Mouse (Mus musculus) left cerebral cortex, adult 2 months (tissue): ENCODE data around the gene Chp1. TPM values are rescaled to one million over a fixed set of nuclear protein-coding genes. Genes with fewer than 3 reads are reported as not detected.
"Not testable (repeated sequence)": the region's sequence is repeated elsewhere in the genome, so short reads cannot be mapped to it uniquely, and the experiment has no call there.

ENCODE experiments used
- DNase-seq, 2 experiments: peaks; one replicate each; pipeline ENCODE4 v3.0.0; 2021 to 2022; ENCODE audit warnings: low spot score in 2 of 2, mixed read lengths in 1 of 2; ENCODE audit errors: extremely low spot score in 1 of 2
- H3K27ac ChIP-seq: fragments of 200-600 bp; 2 replicates; pipeline ENCODE4 v1.8.1; 2022
- H3K4me3 ChIP-seq: fragments of 200-600 bp; 2 replicates; pipeline ENCODE4 v1.8.1; 2022
- CTCF ChIP-seq: fragments of 200-600 bp; IDR thresholded peaks from 2 replicates; pipeline ENCODE4 v1.8.1; 2022; ENCODE audit warnings: antibody characterized with exemption, mild to moderate bottlenecking, moderate library complexity
- intact Hi-C: fragments of 180-260 bp; cut with DNase I; formaldehyde crosslinking; loops from one replicate; pipeline ENCODE4 v1.15.1; 2025
- total RNA-seq, 2 experiments: library from RNA; stranded (reverse); gene quantifications; 2 replicates each; pipeline ENCODE4 v1.2.3; 2021

Gene Chp1
- total RNA-seq, 2 experiments from 2014 or later: 173 to 174 TPM

- DNase-seq: no peak
- H3K27ac ChIP-seq: no peak overlapping the region
Measured at GRCm38 (mm10) chr2:119603909-119604308, 56.4 kb downstream of the Chp1 start.

DNA sequence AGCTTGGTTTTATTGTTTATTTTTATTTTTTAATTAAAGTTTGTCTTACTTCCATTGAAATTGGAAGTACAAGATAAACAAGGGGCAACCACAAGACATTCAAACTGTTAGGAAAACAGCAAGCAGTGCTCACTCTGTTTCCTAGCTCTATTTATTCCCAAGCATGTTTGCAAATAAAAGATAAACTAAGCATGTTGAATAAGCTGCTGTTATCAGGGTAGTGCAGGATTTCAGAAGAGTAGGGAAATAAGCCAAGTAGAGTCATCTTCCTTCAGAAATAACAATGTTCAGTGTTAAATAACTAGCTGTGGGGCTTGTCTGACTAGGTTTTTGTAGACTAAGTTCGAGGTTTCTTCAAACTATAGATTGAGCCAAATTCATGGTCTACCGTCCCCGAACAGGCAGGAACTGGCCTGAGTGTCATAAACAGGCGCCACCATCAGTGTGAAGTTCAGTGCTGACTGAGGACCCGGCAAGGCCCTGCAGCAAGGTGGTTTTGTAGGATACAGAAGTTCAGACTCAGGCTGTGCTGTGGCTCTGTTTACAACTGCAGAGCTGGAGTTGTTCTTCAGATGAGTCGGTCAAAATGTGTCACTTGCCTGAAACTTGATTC lies 58.0 kb downstream of the Chp1 start:
- intact Hi-C loops: no loop called here
- no peak overlapping the region for H3K4me3 ChIP-seq
- no peak for TF ChIP-seq CTCF
- no peak for DNase-seq
- no peak overlapping the region for H3K27ac ChIP-seq

More at GRCm38 (mm10) chr2:119603909-119604308, 56.4 kb downstream of the Chp1 start:
- intact Hi-C loops: no loop called here
- no peak for TF ChIP-seq CTCF
- H3K4me3 ChIP-seq: no peak overlapping the region

GRCm38 (mm10) chr2:119607023-119607422 lies 59.5 kb downstream of the Chp1 start:
- DNase-seq: no peak
- intact Hi-C loops: no loop called here
- TF ChIP-seq CTCF: no peak; the same call in 1 of the 2 replicates
- H3K4me3 ChIP-seq: no peak overlapping the region
- no peak overlapping the region for H3K27ac ChIP-seq

DNA sequence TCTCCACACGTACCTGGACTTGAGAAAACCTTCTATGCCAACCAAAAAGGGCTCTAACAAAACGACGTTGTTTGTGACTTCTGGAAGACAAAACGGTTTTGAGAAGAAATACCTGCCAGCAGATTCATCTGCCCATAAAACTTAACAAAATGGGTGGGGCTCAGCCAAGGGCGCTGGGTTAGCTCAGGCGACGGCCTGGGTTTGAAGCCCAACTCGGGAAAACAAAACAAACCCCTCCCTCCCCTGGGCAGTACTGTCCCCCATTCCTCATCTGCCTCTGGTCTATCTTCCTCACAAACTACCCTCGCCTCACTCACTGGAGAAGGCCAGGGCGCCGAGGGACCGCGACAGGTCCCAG lies 70.3 kb downstream of the Chp1 start:
- DNase-seq: no peak
- peak overlapping the region; percentile 76 for H3K4me3 ChIP-seq
- no peak for TF ChIP-seq CTCF
- intact Hi-C loops: no loop called here
- no peak overlapping the region for H3K27ac ChIP-seq

GRCm38 (mm10) chr2:119618199-119618982 lies 70.9 kb downstream of the Chp1 start, which contains the start of the genes Nusap1 and Oip5:
Nusap1 (plus strand) TSS chr2:119618298.
Oip5 (minus strand) TSS chr2:119618469.
- Histone ChIP-seq H3K27ac (no peak within 1 kb of the TSS), H3K4me3 (peak within 1 kb of the TSS; percentile 76)
- no peak for TF ChIP-seq CTCF
- peak; percentile 87 for DNase-seq
- intact Hi-C loops: no loop called here

DNA sequence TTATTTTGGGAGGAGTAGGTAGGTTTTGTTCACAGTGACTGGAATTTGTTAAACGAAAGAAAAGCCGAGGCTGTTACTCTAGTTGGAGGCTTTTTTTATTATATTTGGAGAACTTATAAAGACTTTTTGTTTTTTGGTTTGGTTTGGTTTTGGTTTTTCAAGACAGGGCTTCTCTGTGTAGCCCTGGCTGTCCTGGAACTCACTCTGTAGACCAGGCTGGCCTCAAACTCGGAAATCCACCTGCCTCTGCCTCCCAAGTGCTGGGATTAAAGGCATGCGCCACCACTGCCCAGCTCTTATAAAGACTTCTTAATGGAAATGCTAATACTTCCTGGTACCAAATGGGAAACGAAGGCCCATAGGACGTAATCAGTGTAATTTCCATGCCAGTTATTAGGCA lies 71.5 kb downstream of the Chp1 start:
- DNase-seq, H3K27ac ChIP-seq, intact Hi-C loops: not testable (repeated sequence)
- peak overlapping the region; percentile 76 for H3K4me3 ChIP-seq

DNA sequence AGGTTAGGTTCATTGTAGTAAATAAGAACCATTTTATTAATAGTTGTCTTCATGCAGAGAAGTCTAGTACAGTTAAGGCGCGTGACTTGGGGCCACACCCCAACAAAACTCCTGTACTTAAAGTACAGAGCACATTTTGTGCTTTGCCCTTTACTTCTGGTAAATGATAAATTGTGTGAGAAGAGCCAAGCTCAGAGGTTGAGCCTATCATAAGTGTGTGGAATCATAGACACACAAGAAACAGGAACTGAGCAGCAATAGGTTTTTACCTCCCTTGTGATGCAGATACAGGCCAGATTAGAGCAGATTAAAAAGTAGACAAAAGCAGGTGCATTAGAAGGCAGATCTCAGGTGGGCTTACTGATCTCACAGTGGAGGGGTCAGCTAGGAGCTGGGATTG lies 73.8 kb downstream of the Chp1 start:
- intact Hi-C loops: no loop called here

More for the DNA sequence above, 73.8 kb downstream of the Chp1 start:
- no peak for DNase-seq
- no peak for TF ChIP-seq CTCF
- Histone ChIP-seq H3K4me3 (no peak overlapping the region), H3K27ac (no peak overlapping the region)

Other genes starting within 250 kb of the Chp1 start
- 1 to 10 TPM; 2.3 to 2.4 TPM for gene Dll4, start 221.9 kb upstream of the Chp1 start, total RNA-seq
- 1 to 10 TPM; 7.5 to 8.7 TPM for gene Chac1, start 196.5 kb upstream of the Chp1 start, total RNA-seq
- 10 to 100 TPM; 22.0 to 22.6 TPM for gene Ino80, start 70.0 kb upstream of the Chp1 start, total RNA-seq
- gene Exd1, start 70 bp upstream of the Chp1 start, total RNA-seq: under 1 TPM; 0.50 to 0.61 TPM
- gene Nusap1, start 70.6 kb downstream of the Chp1 start, total RNA-seq: under 1 TPM; 0.26 to 0.29 TPM
- 1 to 10 TPM in 1 of 2 experiments, under 1 TPM in 1; 0.86 to 1.0 TPM for gene Oip5, start 70.8 kb downstream of the Chp1 start, total RNA-seq
- 10 to 100 TPM; 32.5 to 35.5 TPM for gene Ndufaf1, start 115.1 kb downstream of the Chp1 start, total RNA-seq
- gene Rtf1, start 127.4 kb downstream of the Chp1 start, total RNA-seq: 10 to 100 TPM; 61.4 to 62.5 TPM
- 100 to 1,000 TPM; 186 to 195 TPM for gene Itpka, start 194.6 kb downstream of the Chp1 start, total RNA-seq
- gene Ltk, start 212.7 kb downstream of the Chp1 start, total RNA-seq: 10 to 100 TPM; 22.5 to 25.0 TPM
- 10 to 100 TPM; 18.6 to 19.5 TPM for gene Rpap1, start 239.8 kb downstream of the Chp1 start, total RNA-seq